In genomic region chr10:93813755-93814154, GRCm38 (mm10) we compare ENCODE assay signal across 10 mouse cellular contexts. TPM values are rescaled to one million over a fixed set of nuclear protein-coding genes. Genes with fewer than 3 reads are reported as not detected.
DNase-seq lines count a peak whose midpoint lies in the region; ATAC-seq and TF ChIP-seq lines count a peak whose summit lies in the region.
"Had no signal": no experiment of that assay in that cellular context is flagged by ENCODE, and none has a peak within 500 bp of the region (broad histone marks: within the 10 kb centered on the region; RNA-seq: fewer than 3 reads in every experiment).

No protein-coding gene starts in this region.

- H3K4me1 ChIP-seq in forebrain, embryonic 14.5 days (ENCODE audit: control insufficient read depth, insufficient read depth, low read length), result no peaks in the 10 kb centered on the region
- peaks cover 3% of the 10 kb centered on the region; the same call in 1 of the 2 replicates for H3K4me1 ChIP-seq in forebrain, embryonic 15.5 days
- no peaks in the 10 kb centered on the region for H3K4me1 ChIP-seq in lung, postnatal 0 days (ENCODE audit: insufficient read depth, low read depth, low read length)
- H3K4me1 ChIP-seq in lung, adult 2 months (ENCODE audit: control insufficient read depth, insufficient read depth, low read length), result no peaks in the 10 kb centered on the region
- H3K4me1 ChIP-seq in hindbrain, embryonic 14.5 days (replicated peaks; ENCODE audit: control insufficient read depth, insufficient read depth, low read length), result no peaks in the 10 kb centered on the region

- H3K27ac ChIP-seq in forebrain, embryonic 14.5 days (ENCODE audit: low read depth, low read length), result no peak overlapping the region
- H3K27ac ChIP-seq in forebrain, embryonic 15.5 days (replicated peaks), result no peak overlapping the region
- H3K27ac ChIP-seq in lung, postnatal 0 days (ENCODE audit: low read length), result no peak overlapping the region
- no peak overlapping the region for H3K27ac ChIP-seq in hindbrain, embryonic 14.5 days
- H3K27ac ChIP-seq: forebrain, embryonic 12.5 days; liver, embryonic 12.5 days had no signal

- peak; percentile 26; the same call in 1 of the 2 replicates for TF ChIP-seq CTCF in lung, postnatal 0 days (IDR thresholded peaks at IDR 0.05)
- no peak for TF ChIP-seq CTCF in lung, adult 2 months (IDR thresholded peaks at IDR 0.05; ENCODE audit: insufficient read depth, low read length)

- no peaks in the 10 kb centered on the region for H3K36me3 ChIP-seq in forebrain, embryonic 14.5 days (ENCODE audit: control insufficient read depth, insufficient read depth, low read length)
- no peaks in the 10 kb centered on the region for H3K36me3 ChIP-seq in forebrain, embryonic 15.5 days
- no peaks in the 10 kb centered on the region for H3K36me3 ChIP-seq in lung, postnatal 0 days (ENCODE audit: insufficient read depth, low read length)
- H3K36me3 ChIP-seq in hindbrain, embryonic 14.5 days (replicated peaks; ENCODE audit: control insufficient read depth, insufficient read depth), result no peaks in the 10 kb centered on the region
- H3K36me3 ChIP-seq: forebrain, embryonic 12.5 days; liver, embryonic 12.5 days had no signal

- no peak for TF ChIP-seq EP300 in lung, postnatal 0 days (IDR thresholded peaks at IDR 0.05)

- H3K4me3 ChIP-seq in forebrain, embryonic 14.5 days (ENCODE audit: low read depth, low read length), result no peak overlapping the region
- H3K4me3 ChIP-seq in forebrain, embryonic 15.5 days, result no peak overlapping the region
- H3K4me3 ChIP-seq in lung, postnatal 0 days (ENCODE audit: low read depth, low read length), result no peak overlapping the region
- no peak overlapping the region for H3K4me3 ChIP-seq in lung, adult 2 months (replicated peaks; ENCODE audit: extremely low read depth, low read depth, low read length)
- H3K4me3 ChIP-seq in hindbrain, embryonic 14.5 days (replicated peaks; ENCODE audit: low read length), result no peak overlapping the region
- H3K4me3 ChIP-seq: forebrain, embryonic 12.5 days; liver, embryonic 12.5 days had no signal

- peak; percentile 42; the same call in 1 of the 2 replicates for ATAC-seq in forebrain, embryonic 14.5 days
- no peak for ATAC-seq in forebrain, embryonic 15.5 days (replicated peaks)
- ATAC-seq in lung, postnatal 0 days, result no peak
- ATAC-seq in hindbrain, embryonic 14.5 days (ENCODE audit: low FRiP score), result no peak
- ATAC-seq: liver, embryonic 12.5 days had no signal

- no peaks in the 10 kb centered on the region for H3K9me3 ChIP-seq in forebrain, embryonic 14.5 days (replicated peaks; ENCODE audit: control insufficient read depth, low read length)
- no peaks in the 10 kb centered on the region for H3K9me3 ChIP-seq in forebrain, embryonic 15.5 days
- H3K9me3 ChIP-seq in lung, postnatal 0 days (ENCODE audit: low read length), result no peaks in the 10 kb centered on the region
- no peaks in the 10 kb centered on the region for H3K9me3 ChIP-seq in hindbrain, embryonic 14.5 days (ENCODE audit: control insufficient read depth, low read length)
- H3K9me3 ChIP-seq: forebrain, embryonic 12.5 days; liver, embryonic 12.5 days had no signal

- H3K4me2 ChIP-seq in forebrain, embryonic 14.5 days (ENCODE audit: low read length), result no peak overlapping the region
- no peak overlapping the region for H3K4me2 ChIP-seq in forebrain, embryonic 15.5 days (replicated peaks)
- no peak overlapping the region for H3K4me2 ChIP-seq in lung, postnatal 0 days (replicated peaks; ENCODE audit: low read depth, low read length)
- no peak overlapping the region for H3K4me2 ChIP-seq in hindbrain, embryonic 14.5 days (replicated peaks)
- H3K4me2 ChIP-seq: forebrain, embryonic 12.5 days; liver, embryonic 12.5 days had no signal

- no peaks in the 10 kb centered on the region for H3K27me3 ChIP-seq in forebrain, embryonic 14.5 days (replicated peaks; ENCODE audit: control insufficient read depth, insufficient read depth, low read length)
- H3K27me3 ChIP-seq in forebrain, embryonic 15.5 days, result peaks cover 11% of the 10 kb centered on the region
- H3K27me3 ChIP-seq in lung, postnatal 0 days (replicated peaks; ENCODE audit: insufficient read depth, low read length), result 0 out of 2 replicates have a peak, but pooled peaks cover 5% of the 10 kb centered on the region
- no peaks in the 10 kb centered on the region; the same call in 1 of the 2 replicates for H3K27me3 ChIP-seq in hindbrain, embryonic 14.5 days (ENCODE audit: control insufficient read depth, insufficient read depth, low read length)

- no peak for TF ChIP-seq POLR2A in lung, adult 2 months (IDR thresholded peaks at IDR 0.05; ENCODE audit: borderline replicate concordance, extremely low read depth, low read depth, low read length)

- peak; percentile 51 for DNase-seq in forebrain, embryonic 14.5 days (ENCODE audit: low spot score)
- no peak for DNase-seq in lung, postnatal 0 days (ENCODE audit: low spot score)
- no peak for DNase-seq in lung, adult 2 months
- DNase-seq in hindbrain, embryonic 14.5 days (ENCODE audit: low spot score), result peak; percentile 48
- DNase-seq in retina, embryonic 14.5 days (ENCODE audit: low spot score), result peak; percentile 65
- DNase-seq in kidney, adult 8-10 months, result no peak
- DNase-seq in adrenal gland, adult 2 months, result no peak

- WGBS in forebrain, embryonic 14.5 days, result 47% methylated on average over 10 of the region's 10 CpGs
- 45% methylated on average over 10 of the region's 10 CpGs for WGBS in forebrain, embryonic 15.5 days
- WGBS in lung, postnatal 0 days, result 71% methylated on average over 10 of the region's 10 CpGs
- 72% methylated on average over 10 of the region's 10 CpGs for WGBS in lung, adult 2 months
- WGBS in hindbrain, embryonic 14.5 days, result 48% methylated on average over 10 of the region's 10 CpGs

- no peak overlapping the region for H3K9ac ChIP-seq in forebrain, embryonic 14.5 days (ENCODE audit: low read length)
- no peak overlapping the region for H3K9ac ChIP-seq in forebrain, embryonic 15.5 days (replicated peaks)
- H3K9ac ChIP-seq in lung, postnatal 0 days (replicated peaks; ENCODE audit: low read depth), result no peak overlapping the region
- H3K9ac ChIP-seq in hindbrain, embryonic 14.5 days, result no peak overlapping the region
- H3K9ac ChIP-seq: forebrain, embryonic 12.5 days; liver, embryonic 12.5 days had no signal

RNA-seq across cellular contexts. Expression of gene Usp44, which starts 17.6 kb away (rescaled TPM):
- polyA plus RNA-seq in forebrain, embryonic 14.5 days (2014; fragmentation: Nextera tagmentation; extraction: Ambion mirVana), result 1.1 TPM in 2 replicates
- 0.70 and 0.88 TPM in 2 replicates for polyA plus RNA-seq in forebrain, embryonic 15.5 days (2015; fragmentation: Nextera tagmentation; extraction: Ambion mirVana)
- polyA plus RNA-seq in lung, postnatal 0 days (2015; fragmentation: Nextera tagmentation; extraction: Ambion mirVana), result 0.12 TPM in 1 of 2 replicates, not detected in the other
- 0.24 and 0.37 TPM in 2 replicates for polyA plus RNA-seq in lung, adult 2 months (2012; rRNA removed)
- 0.17 and 0.34 TPM in 2 replicates for polyA plus RNA-seq in hindbrain, embryonic 14.5 days (2014; fragmentation: Nextera tagmentation; extraction: Ambion mirVana)
- not detected for total RNA-seq in adrenal gland, adult 2 months (2021)
- not detected in 2 replicates for polyA plus RNA-seq in adrenal gland, adult 2 months (2012; rRNA removed)

Comparison
In these comparisons a context has a peak if more than half of its experiments do, and no peak if none do; other contexts are left out.
1. DNase-seq: peak in forebrain, embryonic 14.5 days (single experiment), hindbrain, embryonic 14.5 days (single experiment) and retina, embryonic 14.5 days (single experiment); none in lung, postnatal 0 days (single experiment), lung, adult 2 months (single experiment), kidney, adult 8-10 months (0 of 2) and adrenal gland, adult 2 months (single experiment).